Mouse (Mus musculus): ENCODE data around the gene Mrtfa. TPM values are rescaled to one million over a fixed set of nuclear protein-coding genes. Genes with fewer than 3 reads are reported as not detected.

Mrtfa gene
- polyA plus RNA-seq, 1 experiment from 2014 or later, result 15.5 TPM

DNA sequence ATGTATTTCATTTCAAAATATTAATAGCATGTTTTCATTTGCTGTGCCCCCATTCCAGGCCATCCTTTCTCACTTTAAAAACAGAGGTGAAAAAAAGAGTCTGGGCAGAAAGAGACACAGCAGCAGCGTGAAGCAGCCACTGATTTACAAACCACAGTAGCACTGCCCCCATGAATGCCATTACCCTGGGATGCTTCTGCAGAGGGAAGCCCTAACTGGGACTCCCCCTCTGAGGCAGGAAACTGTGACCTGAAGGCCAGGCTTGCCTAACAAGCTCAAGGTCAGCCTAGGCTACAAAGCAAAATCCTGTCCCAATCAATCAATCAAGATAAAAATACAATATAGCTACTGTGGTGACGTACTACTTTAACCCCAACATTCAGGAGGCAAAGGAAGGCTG lies 9.3 kb downstream of the Mrtfa start:
- DNase-seq (ENCODE audit: low spot score) (no peak), ATAC-seq (replicated peaks; ENCODE audit: insufficient number of reproducible peaks, low FRiP score, low TSS enrichment, low read depth) (no peak)
- Histone ChIP-seq H3K4me3 (ENCODE audit: low read depth, low read length) (no peak overlapping the region), H3K9ac (replicated peaks; ENCODE audit: low read length) (no peak overlapping the region), H3K27ac (replicated peaks; ENCODE audit: low read depth, low read length) (no peak overlapping the region), H3K27me3 (ENCODE audit: control insufficient read depth, insufficient read depth, low read length) (no peaks in the 10 kb centered on the region), H3K36me3 (replicated peaks; ENCODE audit: control insufficient read depth, insufficient read depth, low read depth, low read length) (no peaks in the 10 kb centered on the region; the same call in 1 of the 2 replicates), H3K4me2 (ENCODE audit: low read depth, low read length) (no peak overlapping the region), H3K9me3 (replicated peaks; ENCODE audit: control insufficient read depth, low read length) (no peaks in the 10 kb centered on the region), H3K4me1 (ENCODE audit: control insufficient read depth, insufficient read depth, low read length) (no peaks in the 10 kb centered on the region)
- WGBS, result 45% methylated on average over 2 of the region's 2 CpGs

DNA sequence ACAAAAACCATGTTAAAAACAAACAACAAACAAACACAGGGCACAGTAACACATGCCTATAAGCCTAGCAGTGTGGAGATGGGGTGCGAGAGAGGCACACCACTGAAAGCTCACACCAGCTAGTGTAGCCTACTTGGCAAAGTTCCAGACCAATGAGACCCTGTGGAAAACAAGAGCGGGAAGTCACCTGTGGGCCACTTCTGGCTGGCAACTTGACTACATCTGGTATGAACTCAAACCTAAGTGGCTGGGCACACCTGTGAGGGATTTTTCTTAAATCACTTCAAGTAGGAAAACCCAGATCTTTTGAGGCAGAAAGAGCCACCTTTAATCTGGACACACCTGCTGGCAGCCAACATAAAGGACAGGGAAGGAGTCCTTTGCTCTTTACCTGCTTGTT lies 11.0 kb downstream of the Mrtfa start:
- Histone ChIP-seq H3K36me3 (replicated peaks; ENCODE audit: control insufficient read depth, insufficient read depth, low read depth, low read length) (no peaks in the 10 kb centered on the region; the same call in 1 of the 2 replicates), H3K4me1 (ENCODE audit: control insufficient read depth, insufficient read depth, low read length) (no peaks in the 10 kb centered on the region), H3K9ac (replicated peaks; ENCODE audit: low read length) (no peak overlapping the region), H3K27ac (replicated peaks; ENCODE audit: low read depth, low read length) (no peak overlapping the region), H3K27me3 (ENCODE audit: control insufficient read depth, insufficient read depth, low read length) (no peaks in the 10 kb centered on the region), H3K4me2 (ENCODE audit: low read depth, low read length) (no peak overlapping the region), H3K4me3 (ENCODE audit: low read depth, low read length) (no peak overlapping the region), H3K9me3 (replicated peaks; ENCODE audit: control insufficient read depth, low read length) (no peaks in the 10 kb centered on the region)
- ATAC-seq (replicated peaks; ENCODE audit: insufficient number of reproducible peaks, low FRiP score, low TSS enrichment, low read depth) (no peak), DNase-seq (ENCODE audit: low spot score) (no peak)
- 91% methylated on average over 2 of the region's 2 CpGs for WGBS

DNA sequence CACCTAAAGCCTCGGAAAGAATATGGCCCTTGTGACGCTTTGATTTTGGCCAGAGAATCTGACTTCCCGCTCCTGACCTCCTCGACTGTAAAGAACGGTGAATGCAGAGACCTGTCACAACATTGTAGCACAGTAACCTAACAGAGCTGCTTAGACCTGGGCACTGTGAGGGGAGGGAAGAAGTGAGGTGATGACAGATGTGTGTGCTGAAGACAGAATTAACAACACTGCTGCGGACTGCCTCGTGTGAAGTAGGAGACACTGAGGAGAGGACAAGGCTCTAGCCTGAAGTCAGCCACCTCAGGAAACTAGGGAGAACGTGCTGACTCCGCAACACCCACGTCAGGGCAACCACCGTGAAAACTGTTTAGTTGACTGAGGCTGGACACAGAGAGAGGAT lies 11.9 kb downstream of the Mrtfa start:
- ATAC-seq (replicated peaks; ENCODE audit: insufficient number of reproducible peaks, low FRiP score, low TSS enrichment, low read depth), result no peak
- Histone ChIP-seq H3K36me3 (replicated peaks; ENCODE audit: control insufficient read depth, insufficient read depth, low read depth, low read length) (no peaks in the 10 kb centered on the region; the same call in 1 of the 2 replicates), H3K4me1 (ENCODE audit: control insufficient read depth, insufficient read depth, low read length) (no peaks in the 10 kb centered on the region), H3K4me2 (ENCODE audit: low read depth, low read length) (no peak overlapping the region), H3K9me3 (replicated peaks; ENCODE audit: control insufficient read depth, low read length) (no peaks in the 10 kb centered on the region), H3K27ac (replicated peaks; ENCODE audit: low read depth, low read length) (no peak overlapping the region), H3K9ac (replicated peaks; ENCODE audit: low read length) (no peak overlapping the region), H3K4me3 (ENCODE audit: low read depth, low read length) (no peak overlapping the region), H3K27me3 (ENCODE audit: control insufficient read depth, insufficient read depth, low read length) (no peaks in the 10 kb centered on the region)
- DNase-seq (ENCODE audit: low spot score), result no peak
- WGBS, result 83% methylated on average over 11 of the region's 11 CpGs

DNA sequence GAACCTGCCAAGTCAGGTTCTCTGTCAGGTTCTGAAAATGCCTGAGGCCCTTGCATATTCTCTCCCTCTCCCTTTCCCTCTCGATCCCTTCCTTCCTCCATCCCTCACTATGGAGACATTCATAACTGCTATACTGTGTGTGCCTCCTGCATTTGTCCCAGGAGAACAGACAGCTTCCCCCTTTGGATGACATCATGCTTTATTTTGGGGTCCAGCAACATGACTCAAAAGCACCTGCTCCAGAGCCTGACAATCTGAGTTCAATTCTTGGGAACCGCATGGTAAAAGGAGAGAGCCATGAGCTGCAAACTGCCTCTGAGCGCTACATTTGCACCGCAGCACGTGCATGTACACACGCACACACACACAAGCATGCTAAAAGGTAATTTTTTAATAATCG lies 12.7 kb downstream of the Mrtfa start:
- DNase-seq (ENCODE audit: low spot score) (no peak), ATAC-seq (replicated peaks; ENCODE audit: insufficient number of reproducible peaks, low FRiP score, low TSS enrichment, low read depth) (no peak)
- Histone ChIP-seq H3K4me2 (ENCODE audit: low read depth, low read length) (no peak overlapping the region), H3K9me3 (replicated peaks; ENCODE audit: control insufficient read depth, low read length) (no peaks in the 10 kb centered on the region), H3K36me3 (replicated peaks; ENCODE audit: control insufficient read depth, insufficient read depth, low read depth, low read length) (no peaks in the 10 kb centered on the region; the same call in 1 of the 2 replicates), H3K27me3 (ENCODE audit: control insufficient read depth, insufficient read depth, low read length) (no peaks in the 10 kb centered on the region), H3K9ac (replicated peaks; ENCODE audit: low read length) (no peak overlapping the region), H3K4me3 (ENCODE audit: low read depth, low read length) (no peak overlapping the region), H3K27ac (replicated peaks; ENCODE audit: low read depth, low read length) (no peak overlapping the region), H3K4me1 (ENCODE audit: control insufficient read depth, insufficient read depth, low read length) (no peaks in the 10 kb centered on the region)
- 93% methylated on average over 7 of the region's 7 CpGs for WGBS

DNA sequence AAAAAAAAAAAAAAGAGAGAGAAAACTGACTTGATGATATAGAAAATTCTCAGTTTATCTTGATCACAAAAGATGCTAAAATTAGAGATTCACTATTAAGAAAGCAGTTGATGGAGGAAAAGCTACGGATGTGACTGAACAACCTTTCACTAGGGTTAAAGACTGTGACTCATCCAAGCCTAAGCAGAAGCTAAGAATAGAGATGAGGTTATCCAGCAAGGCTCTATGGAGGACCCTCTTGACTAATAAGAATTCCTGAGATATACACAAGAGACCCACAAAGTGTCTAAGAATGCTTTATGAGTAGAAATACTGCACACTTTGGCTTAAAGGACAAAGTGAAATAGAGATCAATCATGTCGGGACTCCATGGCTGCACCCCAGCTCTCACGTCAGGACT lies 14.9 kb downstream of the Mrtfa start:
- H3K27ac ChIP-seq (replicated peaks; ENCODE audit: low read depth, low read length), result no peak overlapping the region
- no peaks in the 10 kb centered on the region for H3K4me1 ChIP-seq (ENCODE audit: control insufficient read depth, insufficient read depth, low read length)
- no peak overlapping the region for H3K9ac ChIP-seq (replicated peaks; ENCODE audit: low read length)
- WGBS, result 88% methylated on average over 3 of the region's 3 CpGs
- no peak for DNase-seq (ENCODE audit: low spot score)
- no peaks in the 10 kb centered on the region for H3K9me3 ChIP-seq (replicated peaks; ENCODE audit: control insufficient read depth, low read length)
- no peak for ATAC-seq (replicated peaks; ENCODE audit: insufficient number of reproducible peaks, low FRiP score, low TSS enrichment, low read depth)
- H3K27me3 ChIP-seq (ENCODE audit: control insufficient read depth, insufficient read depth, low read length), result no peaks in the 10 kb centered on the region
- no peak overlapping the region for H3K4me3 ChIP-seq (ENCODE audit: low read depth, low read length)
- no peaks in the 10 kb centered on the region; the same call in 1 of the 2 replicates for H3K36me3 ChIP-seq (replicated peaks; ENCODE audit: control insufficient read depth, insufficient read depth, low read depth, low read length)
- H3K4me2 ChIP-seq (ENCODE audit: low read depth, low read length), result no peak overlapping the region

DNA sequence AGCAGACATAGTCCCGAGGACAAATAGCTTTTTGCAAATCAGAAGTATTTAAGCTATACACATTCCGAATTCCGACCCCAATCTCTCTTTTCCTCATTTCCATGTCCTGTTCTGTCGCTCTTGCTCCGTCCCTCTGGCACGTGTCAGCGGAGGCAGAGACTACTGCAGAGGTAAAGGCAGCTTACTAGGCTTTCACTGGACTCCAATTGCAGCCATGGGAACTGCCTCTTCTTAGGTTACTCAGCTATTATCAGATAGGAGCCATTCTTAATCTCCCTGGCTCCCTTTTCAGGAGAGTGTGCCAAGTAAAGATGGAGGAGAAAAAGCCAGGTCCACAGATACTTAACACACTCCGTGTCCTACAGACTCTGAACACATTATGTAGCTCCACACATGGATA lies 18.3 kb downstream of the Mrtfa start:
- Histone ChIP-seq H3K4me2 (ENCODE audit: low read depth, low read length) (no peak overlapping the region), H3K4me3 (ENCODE audit: low read depth, low read length) (no peak overlapping the region), H3K9me3 (replicated peaks; ENCODE audit: control insufficient read depth, low read length) (no peaks in the 10 kb centered on the region), H3K27me3 (ENCODE audit: control insufficient read depth, insufficient read depth, low read length) (no peaks in the 10 kb centered on the region), H3K4me1 (ENCODE audit: control insufficient read depth, insufficient read depth, low read length) (no peaks in the 10 kb centered on the region), H3K27ac (replicated peaks; ENCODE audit: low read depth, low read length) (no peak overlapping the region), H3K36me3 (replicated peaks; ENCODE audit: control insufficient read depth, insufficient read depth, low read depth, low read length) (no peaks in the 10 kb centered on the region), H3K9ac (replicated peaks; ENCODE audit: low read length) (no peak overlapping the region)
- 85% methylated on average over 8 of the region's 8 CpGs for WGBS
- no peak for DNase-seq (ENCODE audit: low spot score)
- ATAC-seq (replicated peaks; ENCODE audit: insufficient number of reproducible peaks, low FRiP score, low TSS enrichment, low read depth), result no peak

DNA sequence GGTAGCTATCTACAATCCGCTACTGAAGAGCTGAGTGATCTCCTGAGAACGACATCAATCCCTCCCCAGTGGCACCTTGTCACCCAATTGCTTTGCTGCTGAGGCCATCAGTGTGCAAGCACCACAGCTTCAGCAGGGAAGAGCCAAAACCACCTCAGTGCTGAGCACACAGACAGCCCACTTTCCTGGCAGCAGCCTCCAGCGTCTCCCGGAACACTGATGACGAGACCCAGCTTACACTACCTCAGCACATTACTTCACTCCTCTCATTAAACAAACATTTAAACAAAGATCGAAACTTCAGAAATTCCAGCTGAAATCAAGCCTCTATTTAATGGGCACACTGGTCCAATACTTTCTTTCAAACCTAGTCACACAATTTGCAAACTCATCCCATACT lies 21.8 kb downstream of the Mrtfa start:
- Histone ChIP-seq H3K27me3 (ENCODE audit: control insufficient read depth, insufficient read depth, low read length) (no peaks in the 10 kb centered on the region), H3K4me2 (ENCODE audit: low read depth, low read length) (no peak overlapping the region), H3K9me3 (replicated peaks; ENCODE audit: control insufficient read depth, low read length) (no peaks in the 10 kb centered on the region), H3K9ac (replicated peaks; ENCODE audit: low read length) (no peak overlapping the region), H3K36me3 (replicated peaks; ENCODE audit: control insufficient read depth, insufficient read depth, low read depth, low read length) (no peaks in the 10 kb centered on the region), H3K4me1 (ENCODE audit: control insufficient read depth, insufficient read depth, low read length) (no peaks in the 10 kb centered on the region), H3K4me3 (ENCODE audit: low read depth, low read length) (no peak overlapping the region), H3K27ac (replicated peaks; ENCODE audit: low read depth, low read length) (no peak overlapping the region)
- ATAC-seq (replicated peaks; ENCODE audit: insufficient number of reproducible peaks, low FRiP score, low TSS enrichment, low read depth) (no peak), DNase-seq (ENCODE audit: low spot score) (no peak)
- WGBS, result 80% methylated on average over 6 of the region's 6 CpGs

DNA sequence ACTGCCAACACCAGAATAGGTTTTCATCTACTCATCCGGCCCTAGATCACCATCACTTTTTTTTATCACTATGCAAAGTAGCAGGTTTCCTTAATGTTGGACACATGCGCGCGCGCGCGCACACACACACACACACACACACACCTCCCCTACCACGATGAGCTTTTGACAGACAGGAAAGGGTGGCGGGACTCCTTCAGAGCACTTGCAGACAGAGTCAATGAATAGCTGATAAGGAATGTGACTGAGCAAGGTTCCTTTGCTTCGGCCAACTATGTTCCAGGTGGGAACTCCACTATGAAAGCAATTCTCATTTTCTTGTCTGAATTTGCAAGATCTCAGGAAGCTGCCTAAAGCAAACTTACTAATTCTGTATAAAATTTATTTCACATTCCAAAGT lies 22.7 kb downstream of the Mrtfa start:
- 93% methylated on average over 10 of the region's 10 CpGs for WGBS
- no peaks in the 10 kb centered on the region for H3K27me3 ChIP-seq (ENCODE audit: control insufficient read depth, insufficient read depth, low read length)
- no peaks in the 10 kb centered on the region for H3K4me1 ChIP-seq (ENCODE audit: control insufficient read depth, insufficient read depth, low read length)
- H3K4me2 ChIP-seq (ENCODE audit: low read depth, low read length), result no peak overlapping the region
- no peak overlapping the region for H3K9ac ChIP-seq (replicated peaks; ENCODE audit: low read length)
- no peak overlapping the region for H3K27ac ChIP-seq (replicated peaks; ENCODE audit: low read depth, low read length)
- DNase-seq (ENCODE audit: low spot score), result no peak
- H3K9me3 ChIP-seq (replicated peaks; ENCODE audit: control insufficient read depth, low read length), result no peaks in the 10 kb centered on the region
- no peak overlapping the region for H3K4me3 ChIP-seq (ENCODE audit: low read depth, low read length)
- H3K36me3 ChIP-seq (replicated peaks; ENCODE audit: control insufficient read depth, insufficient read depth, low read depth, low read length), result no peaks in the 10 kb centered on the region
- no peak for ATAC-seq (replicated peaks; ENCODE audit: insufficient number of reproducible peaks, low FRiP score, low TSS enrichment, low read depth)
